ENCODE assay signal across 26 mouse cellular contexts in the genomic region with DNA sequence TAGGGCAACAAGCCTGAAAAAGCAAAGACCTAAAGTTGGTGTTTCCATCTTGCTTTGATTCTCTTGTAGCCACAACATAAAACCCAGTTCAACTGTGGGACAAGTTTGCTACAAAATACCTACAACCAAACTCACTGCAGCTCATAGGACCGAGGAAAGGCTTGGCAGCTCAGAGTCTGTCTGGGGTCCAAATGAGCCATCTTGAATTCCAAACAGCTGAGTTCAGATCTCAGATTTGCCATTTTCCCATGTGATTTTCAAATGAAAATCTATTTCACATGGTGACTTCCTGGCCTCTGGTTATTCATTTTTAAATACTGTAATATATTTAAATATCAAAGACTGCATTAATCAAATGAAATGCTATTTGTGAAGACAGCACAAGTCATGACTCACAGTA. TPM values are rescaled to one million over a fixed set of nuclear protein-coding genes. Genes with fewer than 3 reads are reported as not detected.
"Had no signal": no experiment of that assay in that cellular context is flagged by ENCODE, and none has a peak within 500 bp of the region (broad histone marks: within the 10 kb centered on the region; RNA-seq: fewer than 3 reads in every experiment).

No protein-coding gene starts in this region.

- ATAC-seq: midbrain, embryonic 16.5 days had no signal

- H3K4me1 ChIP-seq: midbrain, embryonic 10.5 days; midbrain, embryonic 12.5 days; neural tube, embryonic 13.5 days; neural tube, embryonic 15.5 days had no signal

- H3K4me3 ChIP-seq: midbrain, embryonic 10.5 days; midbrain, embryonic 12.5 days; myocyte; neural tube, embryonic 13.5 days; neural tube, embryonic 15.5 days had no signal

- DNase-seq: lung, adult 18-20 months; lung, embryonic 14.5 days; lung, postnatal 10 days; lung, postnatal 4 days; midbrain, embryonic 14.5 days; retina, postnatal 1 day; right cerebral cortex, adult 18-20 months; right cerebral cortex, postnatal 25 days; right cerebral cortex, postnatal 4 days; spleen, adult 18-20 months; thymus, adult 18-20 months; thymus, postnatal 14 days; thymus, postnatal 36 days had no signal

- H3K27ac ChIP-seq: midbrain, embryonic 10.5 days; midbrain, embryonic 12.5 days; neural tube, embryonic 13.5 days; neural tube, embryonic 15.5 days had no signal

RNA-seq across cellular contexts. Expression of gene Samd13, which starts 10.3 kb away (rescaled TPM):
- polyA plus RNA-seq: midbrain, embryonic 14.5 days; myocyte; small intestine, adult 2 months had no signal

RNA-seq across cellular contexts. Expression of gene 4930503B20Rik, which starts 24.0 kb away (rescaled TPM):
- total RNA-seq: megakaryocyte-erythroid progenitor cell, adult 5-6 weeks had no signal
- polyA plus RNA-seq: lung, embryonic 14.5 days; lung, embryonic 16.5 days; midbrain, embryonic 10.5 days; midbrain, embryonic 12.5 days; midbrain, embryonic 14.5 days; myocyte; neural tube, embryonic 11.5 days; neural tube, embryonic 13.5 days; neural tube, embryonic 15.5 days; small intestine, adult 2 months; stomach, embryonic 14.5 days; stomach, embryonic 16.5 days; thymus, postnatal 0 days had no signal

RNA-seq across cellular contexts. Expression of gene Dnase2b, which starts 59.7 kb away (rescaled TPM):
- total RNA-seq: megakaryocyte-erythroid progenitor cell, adult 5-6 weeks had no signal
- polyA plus RNA-seq: lung, embryonic 14.5 days; lung, embryonic 16.5 days; midbrain, embryonic 10.5 days; midbrain, embryonic 12.5 days; midbrain, embryonic 14.5 days; midbrain, embryonic 16.5 days; myocyte; neural tube, embryonic 11.5 days; neural tube, embryonic 13.5 days; neural tube, embryonic 15.5 days; small intestine, adult 2 months; stomach, embryonic 14.5 days had no signal
